17 mouse cellular contexts compared by ENCODE assay signal in genomic region chr7:80842132-80842531, GRCm38 (mm10).
"Had no signal": no experiment of that assay in that cellular context is flagged by ENCODE, and none has a peak within 500 bp of the region (broad histone marks: within the 10 kb centered on the region; RNA-seq: fewer than 3 reads in every experiment).

No protein-coding gene starts in this region.

- H3K4me1 ChIP-seq: liver, embryonic 12.5 days; midbrain, embryonic 10.5 days; midbrain, embryonic 13.5 days had no signal

- H3K9me3 ChIP-seq: kidney, embryonic 15.5 days; limb, embryonic 10.5 days; limb, embryonic 13.5 days; liver, embryonic 12.5 days; liver, embryonic 15.5 days; lung, embryonic 15.5 days; midbrain, embryonic 10.5 days; midbrain, embryonic 13.5 days had no signal

- H3K36me3 ChIP-seq: kidney, embryonic 15.5 days; limb, embryonic 10.5 days; limb, embryonic 13.5 days; liver, embryonic 12.5 days; liver, embryonic 15.5 days; lung, embryonic 15.5 days; midbrain, embryonic 10.5 days; midbrain, embryonic 13.5 days had no signal

- H3K9ac ChIP-seq: kidney, embryonic 15.5 days; limb, embryonic 13.5 days; liver, embryonic 12.5 days; liver, embryonic 15.5 days; lung, embryonic 15.5 days; midbrain, embryonic 13.5 days had no signal

- H3K4me3 ChIP-seq: kidney, embryonic 15.5 days; limb, embryonic 10.5 days; limb, embryonic 13.5 days; liver, embryonic 12.5 days; liver, embryonic 15.5 days; lung, embryonic 15.5 days; megakaryocyte, embryonic 14.5 days; midbrain, embryonic 10.5 days; midbrain, embryonic 13.5 days had no signal

- H3K4me2 ChIP-seq: kidney, embryonic 15.5 days; limb, embryonic 13.5 days; liver, embryonic 12.5 days; liver, embryonic 15.5 days; lung, embryonic 15.5 days; midbrain, embryonic 13.5 days had no signal

- ATAC-seq: liver, embryonic 12.5 days; midbrain, embryonic 13.5 days; midbrain, embryonic 16.5 days had no signal

- DNase-seq: kidney, postnatal 4 days; liver; lung, adult 18-20 months; lung, postnatal 10 days; lung, postnatal 36 days; thymus, adult 2 months; thymus, postnatal 14 days had no signal

- H3K27me3 ChIP-seq: kidney, embryonic 15.5 days; limb, embryonic 13.5 days; liver, embryonic 15.5 days; lung, embryonic 15.5 days; midbrain, embryonic 13.5 days had no signal

- H3K27ac ChIP-seq: kidney, embryonic 15.5 days; limb, embryonic 10.5 days; limb, embryonic 13.5 days; liver, embryonic 12.5 days; liver, embryonic 15.5 days; lung, embryonic 15.5 days; midbrain, embryonic 10.5 days; midbrain, embryonic 13.5 days had no signal
